Mouse (Mus musculus) heart, embryonic 16.5 days (tissue): ENCODE measurements around the gene Kcnk3. TPM values are rescaled to one million over a fixed set of nuclear protein-coding genes. Genes with fewer than 3 reads are reported as not detected.

Experiments used
- ATAC-seq: fragments of 200-750 bp; cut with Nextera tagmentation; replicated peaks from 2 replicates; pipeline ENCODE4 v1.8.0; 2017; ENCODE audit warnings: moderate number of reproducible peaks; ENCODE audit not compliant: insufficient read depth, low FRiP score; ENCODE audit errors: extremely low read depth
- H3K27ac ChIP-seq: fragments of 300-500 bp; sonication (generic); 2 replicates; pipeline ENCODE4 v1.5.1; 2014; ENCODE audit warnings: mild to moderate bottlenecking, low read length, control low read depth, moderate library complexity
- H3K27me3 ChIP-seq: fragments of 300-500 bp; sonication (generic); 2 replicates; pipeline ENCODE4 v1.6.1; 2014; ENCODE audit warnings: low read length, mixed read lengths; ENCODE audit not compliant: control insufficient read depth, insufficient read depth
- H3K36me3 ChIP-seq: fragments of 300-500 bp; sonication (generic); 2 replicates; pipeline ENCODE4 v1.6.1; 2014; ENCODE audit not compliant: control insufficient read depth, insufficient read depth
- H3K4me1 ChIP-seq: fragments of 300-500 bp; sonication (generic); 2 replicates; pipeline ENCODE4 v1.6.1; 2014; ENCODE audit warnings: low read length, mixed read lengths; ENCODE audit not compliant: control insufficient read depth, insufficient read depth
- H3K4me2 ChIP-seq: fragments of 300-500 bp; sonication (generic); 2 replicates; pipeline ENCODE4 v1.6.1; 2014; ENCODE audit warnings: low read depth, mild to moderate bottlenecking, control low read depth, low read length
- H3K4me3 ChIP-seq: fragments of 300-500 bp; sonication (generic); 2 replicates; pipeline ENCODE4 v1.5.1; 2014; ENCODE audit warnings: mild to moderate bottlenecking, control low read depth, low read length
- H3K9ac ChIP-seq: fragments of 300-500 bp; sonication (generic); 2 replicates; pipeline ENCODE4 v1.6.1; 2014; ENCODE audit warnings: low read length, control low read depth
- H3K9me3 ChIP-seq: fragments of 300-500 bp; sonication (generic); replicated peaks from 2 replicates; pipeline ENCODE4 v1.6.1; 2016; ENCODE audit warnings: low read length; ENCODE audit not compliant: control insufficient read depth
- WGBS: fragments of 180-500 bp; shearing (Covaris S2); extraction: QIAGEN DNeasy Blood & Tissue Kit; methylation state at CpG from one replicate; pipeline ENCODE4 v1.1.7; 2014; 5-methylcytosine and 5-hydroxymethylcytosine counted together
- polyA plus RNA-seq: library from polyadenylated mRNA; unstranded; fragments of >200 nt; fragmentation: Nextera tagmentation; extraction: Ambion mirVana; gene quantifications from 2 replicates; pipeline ENCODE4 v1.2.1, GENCODE M21; 2015

Gene Kcnk3
- polyA plus RNA-seq, 1 experiment from 2014 or later, result 15.3 TPM

DNA sequence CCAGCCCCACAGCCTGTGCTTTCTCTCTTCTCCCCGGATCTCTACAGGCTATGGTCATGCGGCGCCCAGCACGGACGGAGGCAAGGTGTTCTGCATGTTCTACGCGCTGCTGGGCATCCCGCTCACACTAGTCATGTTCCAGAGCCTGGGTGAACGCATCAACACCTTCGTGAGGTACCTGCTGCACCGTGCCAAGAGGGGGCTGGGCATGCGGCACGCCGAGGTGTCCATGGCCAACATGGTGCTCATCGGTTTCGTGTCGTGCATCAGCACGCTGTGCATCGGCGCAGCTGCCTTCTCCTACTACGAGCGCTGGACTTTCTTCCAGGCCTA, 33.8 kb downstream of the Kcnk3 start:
- Histone ChIP-seq H3K27ac (no peak overlapping the region), H3K4me1 (peaks cover 24% of the 10 kb centered on the region), H3K4me2 (peak overlapping the region; percentile 57), H3K4me3 (no peak overlapping the region), H3K9ac (no peak overlapping the region), H3K27me3 (peaks cover 19% of the 10 kb centered on the region), H3K9me3 (no peaks in the 10 kb centered on the region), H3K36me3 (no peaks in the 10 kb centered on the region)
- ATAC-seq, result no peak
- WGBS, result 65% methylated on average over 22 of the region's 22 CpGs

DNA sequence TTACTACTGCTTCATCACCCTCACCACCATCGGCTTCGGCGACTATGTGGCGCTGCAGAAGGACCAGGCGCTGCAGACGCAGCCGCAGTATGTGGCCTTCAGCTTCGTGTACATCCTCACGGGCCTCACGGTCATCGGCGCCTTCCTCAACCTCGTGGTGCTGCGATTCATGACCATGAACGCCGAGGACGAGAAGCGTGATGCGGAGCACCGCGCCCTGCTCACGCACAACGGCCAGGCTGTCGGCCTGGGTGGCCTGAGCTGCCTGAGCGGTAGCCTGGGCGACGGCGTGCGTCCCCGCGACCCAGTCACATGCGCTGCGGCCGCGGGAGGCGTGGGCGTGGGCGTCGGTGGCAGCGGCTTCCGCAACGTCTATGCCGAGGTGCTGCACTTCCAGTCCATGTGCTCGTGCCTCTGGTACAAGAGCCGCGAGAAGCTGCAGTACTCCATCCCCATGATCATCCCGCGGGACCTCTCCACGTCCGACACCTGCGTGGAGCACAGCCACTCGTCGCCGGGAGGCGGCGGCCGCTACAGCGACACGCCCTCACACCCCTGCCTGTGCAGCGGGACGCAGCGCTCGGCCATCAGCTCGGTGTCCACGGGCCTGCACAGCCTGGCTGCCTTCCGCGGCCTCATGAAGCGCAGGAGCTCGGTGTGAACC, 34.3 kb downstream of the Kcnk3 start:
- Histone ChIP-seq H3K4me2 (peak overlapping the region; percentile 57), H3K9ac (peak overlapping the region; percentile 35), H3K36me3 (no peaks in the 10 kb centered on the region), H3K27ac (no peak overlapping the region), H3K4me3 (peak overlapping the region; percentile 33), H3K27me3 (peaks cover 19% of the 10 kb centered on the region), H3K9me3 (no peaks in the 10 kb centered on the region), H3K4me1 (peaks cover 24% of the 10 kb centered on the region)
- WGBS, result 13% methylated on average over 69 of the region's 69 CpGs
- ATAC-seq, result no peak

DNA sequence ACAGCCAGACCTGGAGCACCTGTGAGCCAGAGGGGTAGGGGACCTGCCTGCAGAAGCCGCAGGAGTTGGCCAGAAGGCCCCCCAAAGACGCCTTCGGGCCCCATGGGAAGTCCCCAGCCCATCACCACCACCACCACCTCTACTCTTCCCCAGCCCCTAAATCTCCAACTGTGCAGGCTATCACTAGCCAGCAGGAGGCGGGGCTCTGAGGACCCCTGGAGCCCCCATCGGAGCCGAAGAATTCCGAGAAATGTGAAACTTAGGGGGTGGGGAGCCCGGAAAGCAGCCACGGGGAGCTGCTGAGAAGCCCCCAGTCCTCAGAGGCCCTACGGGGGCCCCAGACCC, 34.8 kb downstream of the Kcnk3 start:
- no peak for ATAC-seq
- Histone ChIP-seq H3K4me2 (peak overlapping the region; percentile 57), H3K9ac (peak overlapping the region; percentile 35), H3K4me3 (peak overlapping the region; percentile 33), H3K27me3 (peaks cover 19% of the 10 kb centered on the region), H3K9me3 (no peaks in the 10 kb centered on the region), H3K36me3 (no peaks in the 10 kb centered on the region), H3K4me1 (peaks cover 20% of the 10 kb centered on the region), H3K27ac (no peak overlapping the region)
- 29% methylated on average over 10 of the region's 10 CpGs for WGBS

DNA sequence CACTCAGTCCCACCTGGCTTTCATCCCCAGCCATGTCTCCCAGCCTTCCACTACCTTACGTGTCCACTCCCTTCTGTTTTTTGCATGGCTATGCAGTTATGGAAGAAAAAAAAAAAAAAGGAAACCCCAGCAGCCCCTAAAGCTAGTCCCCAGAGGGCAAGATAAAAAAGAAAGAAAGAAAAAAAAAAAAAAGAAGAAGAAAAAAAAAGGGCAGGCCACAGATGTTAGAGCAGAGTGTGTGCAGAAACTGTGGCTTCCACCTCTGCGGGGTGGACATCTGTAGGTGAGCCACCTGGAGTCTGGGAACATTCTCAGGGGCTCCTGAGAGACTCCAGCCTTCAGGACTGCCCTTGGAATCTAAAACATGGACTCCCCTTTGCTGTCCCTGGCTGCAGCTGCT, 35.4 kb downstream of the Kcnk3 start:
- WGBS, result 67% methylated on average over 2 of the region's 2 CpGs
- Histone ChIP-seq H3K4me1 (peaks cover 14% of the 10 kb centered on the region), H3K27ac (no peak overlapping the region), H3K36me3 (no peaks in the 10 kb centered on the region), H3K9me3 (no peaks in the 10 kb centered on the region), H3K27me3 (peaks cover 19% of the 10 kb centered on the region), H3K4me3 (no peak overlapping the region), H3K9ac (no peak overlapping the region), H3K4me2 (no peak overlapping the region)
- ATAC-seq, result no peak

DNA sequence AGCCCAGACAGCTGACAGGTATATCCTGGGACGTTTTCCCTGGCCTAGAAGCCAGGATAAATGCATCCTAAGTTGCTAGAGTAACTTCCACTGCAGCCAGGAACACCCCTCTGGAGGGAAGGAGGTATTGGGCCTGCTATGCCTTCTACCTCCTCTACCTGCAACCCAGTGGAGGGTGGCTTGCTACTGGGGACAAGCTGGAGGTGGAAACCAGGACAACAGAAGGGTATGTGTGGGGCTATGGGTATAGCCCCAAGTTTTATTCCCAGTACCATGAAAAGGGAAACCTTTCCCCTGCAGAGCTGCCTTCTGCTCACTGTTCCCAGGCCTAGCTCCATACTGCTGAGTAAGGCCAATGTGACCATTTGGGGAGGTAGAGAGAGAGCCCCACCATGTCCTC, 36.3 kb downstream of the Kcnk3 start:
- ATAC-seq, result no peak

DNA sequence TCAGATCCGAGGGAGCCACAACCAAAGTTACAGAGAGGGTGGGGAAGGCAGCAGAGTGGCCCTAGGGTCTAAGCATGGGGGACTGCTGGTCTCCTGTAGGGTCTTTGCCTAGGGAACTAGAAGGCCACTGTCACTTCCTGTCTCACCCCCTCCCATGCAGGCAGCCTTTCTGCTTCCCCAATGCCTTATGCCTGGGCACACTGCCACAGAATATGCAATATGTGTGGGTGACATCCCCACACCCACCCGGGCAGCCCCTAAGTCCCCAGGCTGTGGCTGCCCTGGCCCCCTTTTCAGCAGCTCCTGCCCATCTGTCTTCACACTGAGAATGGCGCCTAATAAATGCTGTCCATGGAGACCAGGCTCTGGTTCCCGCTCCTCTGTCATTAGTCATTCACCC, 36.9 kb downstream of the Kcnk3 start:
- Histone ChIP-seq H3K4me2 (no peak overlapping the region), H3K9me3 (no peaks in the 10 kb centered on the region), H3K4me1 (peaks cover 12% of the 10 kb centered on the region; the same call in 1 of the 2 replicates), H3K4me3 (no peak overlapping the region), H3K9ac (no peak overlapping the region), H3K36me3 (no peaks in the 10 kb centered on the region), H3K27ac (no peak overlapping the region), H3K27me3 (peaks cover 19% of the 10 kb centered on the region)
- 42% methylated on average over 4 of the region's 4 CpGs for WGBS
- no peak for ATAC-seq

More for the DNA sequence above, 36.3 kb downstream of the Kcnk3 start:
- Histone ChIP-seq H3K4me2 (no peak overlapping the region), H3K9me3 (no peaks in the 10 kb centered on the region), H3K27ac (no peak overlapping the region), H3K4me1 (peaks cover 12% of the 10 kb centered on the region; the same call in 1 of the 2 replicates), H3K9ac (no peak overlapping the region), H3K27me3 (peaks cover 19% of the 10 kb centered on the region), H3K4me3 (no peak overlapping the region), H3K36me3 (no peaks in the 10 kb centered on the region)
- WGBS, result 60% methylated on average over 1 of the region's 1 CpGs

DNA sequence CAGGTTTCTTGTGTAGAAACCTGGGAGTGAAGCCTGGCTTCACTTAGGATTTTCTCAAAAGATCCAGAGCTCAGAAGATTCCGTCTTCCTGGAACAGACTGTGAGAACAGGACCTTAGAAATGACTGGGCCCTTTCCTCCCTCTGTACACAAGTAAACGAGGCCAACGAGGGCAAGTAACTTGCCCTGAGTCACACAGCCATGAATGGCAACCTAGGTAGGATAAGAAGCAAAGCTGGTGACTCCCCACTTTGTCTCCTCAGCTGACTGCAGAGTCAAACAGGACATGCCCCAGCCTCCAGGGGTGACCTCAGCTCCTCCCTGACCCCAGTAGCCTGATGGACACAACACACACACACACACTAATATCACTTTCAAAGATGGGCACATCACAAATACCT, 37.4 kb downstream of the Kcnk3 start:
- no peak overlapping the region for H3K4me3 ChIP-seq
- H3K4me2 ChIP-seq, result no peak overlapping the region
- WGBS, result 65% methylated on average over 3 of the region's 3 CpGs
- no peaks in the 10 kb centered on the region for H3K9me3 ChIP-seq
- ATAC-seq, result no peak
- H3K27me3 ChIP-seq, result peaks cover 19% of the 10 kb centered on the region
- peaks cover 12% of the 10 kb centered on the region; the same call in 1 of the 2 replicates for H3K4me1 ChIP-seq
- no peak overlapping the region for H3K9ac ChIP-seq
- H3K27ac ChIP-seq, result no peak overlapping the region
- no peaks in the 10 kb centered on the region for H3K36me3 ChIP-seq

DNA sequence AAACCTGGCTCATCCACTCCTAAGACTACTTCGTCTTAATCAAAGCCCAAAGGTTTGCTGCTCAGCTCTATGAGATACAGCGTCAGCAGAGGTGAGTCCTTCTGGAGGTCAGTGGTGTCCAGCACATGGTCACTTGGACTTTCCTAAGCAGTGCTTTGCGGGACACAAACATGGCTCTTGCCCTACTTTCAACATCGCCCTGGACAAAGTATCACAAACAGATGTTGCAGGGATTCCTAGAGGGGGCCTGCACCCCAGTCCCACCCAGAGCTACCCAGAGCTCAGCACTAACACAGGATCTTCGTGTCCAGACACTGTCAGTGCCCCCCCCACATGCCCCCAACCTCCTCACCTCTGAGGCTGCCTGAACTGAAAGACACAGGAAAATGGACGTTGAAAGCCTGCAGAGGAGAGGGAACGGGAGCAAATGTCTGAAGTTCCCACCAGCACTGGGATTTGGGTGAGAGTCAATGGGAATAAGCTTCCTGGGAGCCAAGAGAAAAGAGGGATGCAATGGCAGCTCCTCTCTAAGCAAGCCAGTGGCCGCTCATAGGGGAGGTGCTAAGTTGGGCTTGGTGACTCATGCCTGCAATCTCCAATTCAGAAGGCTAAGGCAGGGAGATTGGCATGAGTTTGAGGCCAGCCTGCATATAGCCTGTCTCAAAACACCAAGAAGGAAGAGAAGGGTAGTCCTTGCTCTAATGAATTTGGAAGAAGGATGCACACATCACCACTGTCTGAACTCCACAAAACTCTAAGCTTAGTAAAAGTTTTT, 38.5 kb downstream of the Kcnk3 start:
- ATAC-seq, result no peak
- Histone ChIP-seq H3K4me3 (no peak overlapping the region), H3K9me3 (no peaks in the 10 kb centered on the region), H3K27ac (peak overlapping the region; percentile 41; the same call in 1 of the 2 replicates), H3K36me3 (no peaks in the 10 kb centered on the region), H3K9ac (no peak overlapping the region), H3K27me3 (peaks cover 11% of the 10 kb centered on the region), H3K4me1 (peaks cover 12% of the 10 kb centered on the region; the same call in 1 of the 2 replicates), H3K4me2 (no peak overlapping the region)
- WGBS, result 75% methylated on average over 8 of the region's 8 CpGs

DNA sequence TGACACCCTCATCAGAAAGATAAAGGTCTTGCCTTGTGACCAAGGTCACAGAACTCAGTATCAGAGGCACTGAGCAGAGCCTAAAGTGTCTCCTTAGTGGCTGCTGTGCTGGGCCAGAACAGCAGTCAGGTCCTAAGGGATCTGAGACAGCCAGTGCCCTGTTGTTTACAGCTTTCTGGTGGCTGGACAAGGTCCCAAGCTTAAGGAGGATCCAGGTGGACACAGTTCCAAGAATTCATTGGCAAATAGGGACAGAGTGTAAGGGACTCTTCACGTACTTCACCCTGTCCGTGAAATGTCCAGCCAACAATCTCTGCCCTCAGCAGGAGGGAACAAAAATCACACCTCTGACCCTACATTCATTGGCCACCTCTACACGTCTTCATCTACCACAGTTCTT, 40.5 kb downstream of the Kcnk3 start:
- no peak overlapping the region for H3K4me3 ChIP-seq
- no peaks in the 10 kb centered on the region for H3K36me3 ChIP-seq
- no peak for ATAC-seq
- 77% methylated on average over 3 of the region's 3 CpGs for WGBS
- no peak overlapping the region for H3K27ac ChIP-seq
- no peak overlapping the region for H3K4me2 ChIP-seq
- H3K27me3 ChIP-seq, result peaks cover 4% of the 10 kb centered on the region; the same call in 1 of the 2 replicates
- H3K4me1 ChIP-seq, result peaks cover 8% of the 10 kb centered on the region; the same call in 1 of the 2 replicates
- H3K9me3 ChIP-seq, result no peaks in the 10 kb centered on the region
- no peak overlapping the region for H3K9ac ChIP-seq
